ENCODE assay signal across 9 mouse cellular contexts in genomic region chr13:49362804-49363203, GRCm38 (mm10). TPM values are rescaled to one million over a fixed set of nuclear protein-coding genes. Genes with fewer than 3 reads are reported as not detected.
DNase-seq lines count a peak whose midpoint lies in the region; ATAC-seq and TF ChIP-seq lines count a peak whose summit lies in the region.
"Had no signal": no experiment of that assay in that cellular context is flagged by ENCODE, and none has a peak within 500 bp of the region (broad histone marks: within the 10 kb centered on the region; RNA-seq: fewer than 3 reads in every experiment).

No protein-coding gene starts in this region.

- no peaks in the 10 kb centered on the region for H3K27me3 ChIP-seq in heart, embryonic 10.5 days (ENCODE audit: insufficient read depth, poor library complexity, severe bottlenecking)
- H3K27me3 ChIP-seq: embryonic facial prominence, embryonic 13.5 days; liver, embryonic 15.5 days had no signal

- no peak for TF ChIP-seq CTCF in left cerebral cortex, adult 2 months (IDR thresholded peaks at IDR 0.05)
- TF ChIP-seq CTCF in bone marrow macrophage, adult 2 months (IDR thresholded peaks at IDR 0.05; ENCODE audit: low read depth, low read length): no peak

- H3K9me3 ChIP-seq in heart, embryonic 10.5 days: no peaks in the 10 kb centered on the region
- H3K9me3 ChIP-seq: embryonic facial prominence, embryonic 13.5 days; liver, embryonic 15.5 days had no signal

- WGBS in heart, embryonic 10.5 days: 82% methylated on average over 2 of the region's 2 CpGs

- intact Hi-C loops in left cerebral cortex, postnatal 14 days (cut with DNase I): no loop called here
- intact Hi-C loops in left cerebral cortex, adult 2 months (cut with DNase I): no loop called here

- H3K4me3 ChIP-seq in heart, embryonic 10.5 days: no peak overlapping the region
- no peak overlapping the region for H3K4me3 ChIP-seq in left cerebral cortex, adult 2 months
- H3K4me3 ChIP-seq in bone marrow macrophage, adult 2 months (ENCODE audit: insufficient read depth, low read length): no peak overlapping the region
- H3K4me3 ChIP-seq: embryonic facial prominence, embryonic 13.5 days; liver, embryonic 15.5 days had no signal

- H3K36me3 ChIP-seq in heart, embryonic 10.5 days: peaks cover 7% of the 10 kb centered on the region; the same call in 1 of the 2 replicates
- H3K36me3 ChIP-seq: liver, embryonic 15.5 days had no signal

- H3K4me1 ChIP-seq in heart, embryonic 10.5 days: peaks cover 77% of the 10 kb centered on the region
- peaks cover 65% of the 10 kb centered on the region for H3K4me1 ChIP-seq in bone marrow macrophage, adult 2 months (ENCODE audit: control insufficient read depth, insufficient read depth, low read length)

- H3K27ac ChIP-seq in heart, embryonic 10.5 days: peak overlapping the region; percentile 83
- no peak overlapping the region; the same call in 1 of the 2 replicates for H3K27ac ChIP-seq in left cerebral cortex, adult 2 months
- peak overlapping the region; percentile 29 for H3K27ac ChIP-seq in bone marrow macrophage, adult 2 months (ENCODE audit: insufficient read depth, low read depth, low read length)
- H3K27ac ChIP-seq: embryonic facial prominence, embryonic 13.5 days; liver, embryonic 15.5 days had no signal

- no peak for TF ChIP-seq POLR2A in bone marrow macrophage, adult 2 months (IDR thresholded peaks at IDR 0.05; ENCODE audit: borderline replicate concordance, low read depth, low read length)

- ATAC-seq in inflammation-experienced regulatory T-cells, adult 6 months: peak; percentile 21

- DNase-seq in heart, embryonic 10.5 days (ENCODE audit: low spot score): no peak
- no peak for DNase-seq in heart, adult 9 months (ENCODE audit: low spot score in 2 of 2)
- peak; percentile 41 to 44 for DNase-seq in left cerebral cortex, postnatal 14 days (ENCODE audit: low spot score in 2 of 2)
- no peak for DNase-seq in left cerebral cortex, adult 2 months (ENCODE audit: extremely low spot score in 1 of 2, low spot score in 2 of 2)
- DNase-seq in thymus, postnatal 4 days: no peak

RNA-seq across cellular contexts. Expression of gene Bicd2, which starts 21.4 kb away (rescaled TPM):
- polyA plus RNA-seq in heart, embryonic 10.5 days (2016; fragmentation: Nextera tagmentation; extraction: Ambion mirVana): 37.5 and 46.7 TPM in 2 replicates
- total RNA-seq in left cerebral cortex, postnatal 14 days (2021): 10 to 100 TPM; 43.2 to 44.1 TPM
- total RNA-seq in left cerebral cortex, adult 2 months (2021): 10 to 100 TPM; 53.9 to 54.6 TPM
- 38.4 and 42.5 TPM in 2 replicates for polyA plus RNA-seq in bone marrow macrophage, adult 2 months (2012; ENCODE audit: insufficient read depth, insufficient read length, missing spikeins)
- 1 to 10 TPM; 5.8 to 7.1 (median 6.6) TPM for polyA plus RNA-seq in inflammation-experienced regulatory T-cells, adult 6 months (2017; shearing (Covaris generic))

RNA-seq across cellular contexts. Expression of gene Fgd3, which starts 42.7 kb away (rescaled TPM):
- 0.26 and 0.45 TPM in 2 replicates for polyA plus RNA-seq in heart, embryonic 10.5 days (2016; fragmentation: Nextera tagmentation; extraction: Ambion mirVana)
- total RNA-seq in left cerebral cortex, postnatal 14 days (2021): 1 to 10 TPM; 6.7 to 7.0 TPM
- total RNA-seq in left cerebral cortex, adult 2 months (2021): 1 to 10 TPM; 6.7 to 7.1 TPM
- polyA plus RNA-seq in bone marrow macrophage, adult 2 months (2012; ENCODE audit: insufficient read depth, insufficient read length, missing spikeins): 79.0 and 88.6 TPM in 2 replicates
- polyA plus RNA-seq in inflammation-experienced regulatory T-cells, adult 6 months (2017; shearing (Covaris generic)): 10 to 100 TPM; 10.4 to 19.8 (median 16.3) TPM

RNA-seq across cellular contexts. Expression of gene Ippk, which starts 58.2 kb away (rescaled TPM):
- polyA plus RNA-seq in heart, embryonic 10.5 days (2016; fragmentation: Nextera tagmentation; extraction: Ambion mirVana): 15.8 and 18.5 TPM in 2 replicates
- total RNA-seq in left cerebral cortex, postnatal 14 days (2021): 10 to 100 TPM; 12.8 to 14.2 TPM
- 10 to 100 TPM; 17.7 to 18.0 TPM for total RNA-seq in left cerebral cortex, adult 2 months (2021)
- polyA plus RNA-seq in bone marrow macrophage, adult 2 months (2012; ENCODE audit: insufficient read depth, insufficient read length, missing spikeins): 3.6 and 3.8 TPM in 2 replicates
- 1 to 10 TPM; 3.8 to 5.3 (median 4.3) TPM for polyA plus RNA-seq in inflammation-experienced regulatory T-cells, adult 6 months (2017; shearing (Covaris generic))

Comparison
In these comparisons a context has a peak if more than half of its experiments do, and no peak if none do; other contexts are left out.
1. DNase-seq: peak in left cerebral cortex, postnatal 14 days (2 of 2); none in heart, embryonic 10.5 days (single experiment), heart, adult 9 months (0 of 2), left cerebral cortex, adult 2 months (0 of 2) and thymus, postnatal 4 days (single experiment).